Mouse (Mus musculus) 3T3-L1 (cell line): ENCODE data around the gene Rps7.

Source experiments
- DNase-seq: peaks from one replicate; pipeline ENCODE4 v3.0.0-alpha.2; 2015; ENCODE audit warnings: low read depth, low spot score

The Rps7 gene

GRCm38 (mm10) chr12:28635535-28636476 lies at the start of gene Rps7:
Rps7 (minus strand) TSS chr12:28635953.
- DNase-seq = peak; percentile 95

GRCm38 (mm10) chr12:28684674-28685073 lies 48.9 kb upstream of the Rps7 start:
- DNase-seq = no peak

- peak; percentile 76 for DNase-seq
These were observed 40.1 kb upstream of the Rps7 start for GRCm38 (mm10) chr12:28675925-28676209.

- peak; percentile 81 for DNase-seq
These were observed 39.6 kb upstream of the Rps7 start, which contains the start of gene Adi1 for GRCm38 (mm10) chr12:28675121-28675924. Adi1 (plus strand) TSS chr12:28675231.

- DNase-seq = peak; percentile 34
These were observed 38.4 kb upstream of the Rps7 start for GRCm38 (mm10) chr12:28674038-28674720.

- no peak for DNase-seq
These were observed 31.5 kb upstream of the Rps7 start for GRCm38 (mm10) chr12:28667287-28667686.

- DNase-seq = no peak
These were observed 31.0 kb upstream of the Rps7 start for GRCm38 (mm10) chr12:28666734-28667133.

GRCm38 (mm10) chr12:28662628-28663027 lies 26.9 kb upstream of the Rps7 start:
- DNase-seq = no peak

- peak; percentile 90 for DNase-seq
These were observed 13.7 kb upstream of the Rps7 start, which contains the start of gene Rnaseh1 for GRCm38 (mm10) chr12:28649141-28650110. Rnaseh1 (plus strand) TSS chr12:28649602.

GRCm38 (mm10) chr12:28638778-28639177 lies 3.0 kb upstream of the Rps7 start:
- no peak for DNase-seq

GRCm38 (mm10) chr12:28636543-28636942 lies 790 bp upstream of the Rps7 start:
- no peak for DNase-seq

- DNase-seq = no peak
These were observed 657 bp downstream of the Rps7 start for GRCm38 (mm10) chr12:28635058-28635534.

- DNase-seq = no peak
These were observed 7.3 kb downstream of the Rps7 start for GRCm38 (mm10) chr12:28628436-28628835.

- DNase-seq = no peak
These were observed 8.7 kb downstream of the Rps7 start for GRCm38 (mm10) chr12:28627092-28627491.

- no peak for DNase-seq
These were observed 10.3 kb downstream of the Rps7 start for GRCm38 (mm10) chr12:28625407-28625806.

- no peak for DNase-seq
These were observed 11.5 kb downstream of the Rps7 start for GRCm38 (mm10) chr12:28624251-28624650.

GRCm38 (mm10) chr12:28623195-28623594 lies 12.6 kb downstream of the Rps7 start, which contains the start of gene Colec11:
Colec11 (minus strand) TSS chr12:28623377.
- no peak for DNase-seq

- no peak for DNase-seq
These were observed 13.1 kb downstream of the Rps7 start for GRCm38 (mm10) chr12:28622641-28623040.

GRCm38 (mm10) chr12:28622167-28622532 lies 13.6 kb downstream of the Rps7 start:
- no peak for DNase-seq

GRCm38 (mm10) chr12:28621451-28622166 lies 14.1 kb downstream of the Rps7 start:
- no peak for DNase-seq
